Mouse (Mus musculus) naive thymus-derived CD4-positive, alpha-beta T cell, adult 2 months (primary cell): ENCODE measurements at regions not wholly inside any gene's neighbourhood (a gene's known extent, or its start where the extent isn't known, plus 50 kb on each side); places are given as distances from the start of the nearest gene placed in this dataset.

Experiments used
- DNase-seq: peaks from one replicate; pipeline ENCODE4 v3.0.0-alpha.2; 2011; ENCODE audit warnings: low read depth

DNA sequence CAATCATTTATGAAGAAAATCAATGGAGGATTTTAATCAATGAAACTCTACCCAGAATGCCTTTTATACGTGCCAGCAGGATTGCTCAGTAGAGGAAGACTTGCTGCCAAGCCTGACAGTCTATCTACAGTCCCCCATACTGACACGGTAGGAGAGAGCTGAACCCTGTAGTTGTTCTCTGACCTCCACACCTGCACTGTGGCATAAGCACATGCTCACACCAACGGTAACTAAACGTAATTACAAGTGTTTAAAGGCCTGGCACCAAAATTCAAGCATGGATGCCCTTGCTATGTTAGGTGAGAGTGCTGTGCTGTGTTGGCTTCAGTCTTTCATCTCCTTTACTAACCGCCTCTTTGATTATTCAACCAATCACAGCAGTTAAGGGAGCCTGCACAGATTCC, 190.8 kb downstream of the Pfkfb3 start:
- DNase-seq, result no peak

DNA sequence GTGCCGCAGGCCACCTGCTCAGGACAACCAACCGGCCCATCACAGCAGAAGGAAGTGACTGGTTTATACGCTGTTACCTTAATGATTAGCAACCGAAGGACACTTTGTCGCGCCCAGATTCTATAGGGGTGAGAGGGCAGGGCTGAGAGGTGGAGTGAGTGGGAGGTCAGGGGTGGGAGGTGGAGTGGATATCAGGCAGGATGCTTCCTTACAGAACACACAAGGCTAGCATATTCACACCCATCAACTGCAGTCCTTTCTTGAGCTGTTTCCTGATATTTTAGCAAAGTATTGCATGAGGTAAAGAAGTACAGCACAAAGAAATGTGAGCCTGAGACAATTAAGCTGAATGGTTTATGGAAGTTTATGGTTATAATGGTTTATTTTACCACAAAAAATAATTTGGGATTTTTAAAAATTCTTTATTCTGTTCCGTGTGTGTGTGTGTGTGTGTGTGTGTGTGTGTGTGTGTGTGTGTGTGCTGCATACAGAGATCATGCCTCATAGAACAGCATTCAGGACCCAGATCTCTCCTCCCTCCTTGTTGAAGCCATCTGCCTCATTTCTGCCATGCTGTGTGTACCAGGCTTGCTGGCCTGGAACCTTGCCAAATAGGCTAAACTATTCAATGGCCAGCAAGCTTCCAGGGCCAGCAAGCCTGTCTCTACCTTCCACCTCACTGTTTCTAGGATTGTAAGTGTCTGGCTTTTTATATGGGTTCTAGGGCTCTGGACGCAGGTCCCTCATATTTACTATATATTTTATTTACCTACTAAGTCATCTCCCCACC, 190.5 kb downstream of the Prkcq start:
- DNase-seq, result no peak

DNA sequence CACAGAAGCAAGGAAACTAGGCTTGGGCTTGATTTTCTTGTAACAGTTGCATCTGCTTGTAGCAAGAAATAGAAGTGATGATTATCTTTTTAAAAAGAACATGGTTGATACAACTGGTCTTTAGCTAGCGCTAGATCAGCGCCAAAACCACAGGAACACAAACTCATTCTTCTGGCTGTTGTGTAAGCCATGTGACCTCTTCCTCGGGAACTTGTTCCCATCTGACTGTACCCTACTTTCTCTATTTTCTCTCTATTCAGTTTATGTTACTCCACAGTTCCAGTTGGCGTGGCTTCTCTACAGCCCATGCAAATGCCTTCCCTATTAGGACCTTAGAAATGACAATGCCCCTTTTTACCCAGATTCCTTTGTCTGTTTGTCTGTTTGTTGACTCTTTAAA, 187.4 kb downstream of the Prkcq start:
- no peak for DNase-seq

DNA sequence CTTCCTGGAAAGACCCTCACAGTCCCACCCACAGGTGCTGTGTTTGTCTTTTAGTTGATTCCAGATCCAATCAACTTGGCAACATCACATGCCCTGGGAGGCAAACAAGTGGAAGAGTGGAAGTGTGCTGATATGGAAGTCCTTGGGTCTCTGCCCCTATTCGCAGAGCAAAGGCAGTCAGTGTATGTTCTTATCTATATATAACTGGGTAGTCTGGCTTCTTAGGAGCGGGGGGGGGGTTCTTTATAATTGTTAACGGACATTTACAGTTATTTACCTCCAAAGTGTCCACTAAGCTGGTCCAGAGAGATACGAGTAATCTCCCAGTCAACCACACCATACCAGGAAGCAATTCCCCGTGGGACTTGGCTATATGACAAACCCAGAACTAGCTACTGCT, 184.8 kb downstream of the Prkcq start:
- DNase-seq, result no peak

DNA sequence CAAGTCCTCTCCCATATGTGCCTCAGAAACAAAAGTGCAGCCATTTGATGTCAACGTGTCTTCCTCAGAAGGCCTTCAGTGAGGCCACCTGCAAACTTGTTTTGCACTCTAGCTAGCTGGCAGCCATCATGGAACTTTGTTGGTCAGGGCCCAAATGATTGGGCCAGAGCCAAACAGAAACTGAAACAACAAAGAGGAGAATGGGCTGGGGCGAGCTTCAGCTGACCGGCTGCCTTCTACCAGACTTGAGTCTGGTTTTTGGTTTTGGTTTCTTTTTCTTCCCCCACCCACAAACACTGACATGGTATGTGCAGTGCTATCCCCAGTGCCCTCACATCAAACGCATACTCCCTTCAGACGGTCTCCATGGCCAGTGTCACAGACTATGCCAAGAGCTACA, 183.7 kb downstream of the Prkcq start:
- DNase-seq, result no peak
